Mouse (Mus musculus): ENCODE results near the gene 2010111I01Rik.
"Not testable (repeated sequence)": the region's sequence is repeated elsewhere in the genome, so short reads cannot be mapped to it uniquely, and the experiment has no call there.

Gene 2010111I01Rik

DNA sequence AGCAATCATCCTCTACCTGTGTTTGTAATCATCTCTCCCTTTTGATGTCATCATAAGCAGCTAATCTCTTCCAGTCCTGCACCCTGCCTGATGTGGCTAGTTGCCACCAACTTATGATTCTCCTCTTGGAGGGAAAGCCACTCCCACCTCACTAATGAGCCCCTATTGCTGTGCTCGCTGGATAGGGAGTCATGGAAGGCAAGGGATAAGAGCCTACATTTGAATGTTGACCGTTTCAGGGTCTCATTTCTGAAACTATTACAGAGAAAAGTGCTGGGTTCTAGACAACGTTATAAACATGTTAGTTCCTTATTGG lies 109.9 kb downstream of the 2010111I01Rik start:
- no peak for DNase-seq (ENCODE audit: low spot score in 2 of 2)

DNA sequence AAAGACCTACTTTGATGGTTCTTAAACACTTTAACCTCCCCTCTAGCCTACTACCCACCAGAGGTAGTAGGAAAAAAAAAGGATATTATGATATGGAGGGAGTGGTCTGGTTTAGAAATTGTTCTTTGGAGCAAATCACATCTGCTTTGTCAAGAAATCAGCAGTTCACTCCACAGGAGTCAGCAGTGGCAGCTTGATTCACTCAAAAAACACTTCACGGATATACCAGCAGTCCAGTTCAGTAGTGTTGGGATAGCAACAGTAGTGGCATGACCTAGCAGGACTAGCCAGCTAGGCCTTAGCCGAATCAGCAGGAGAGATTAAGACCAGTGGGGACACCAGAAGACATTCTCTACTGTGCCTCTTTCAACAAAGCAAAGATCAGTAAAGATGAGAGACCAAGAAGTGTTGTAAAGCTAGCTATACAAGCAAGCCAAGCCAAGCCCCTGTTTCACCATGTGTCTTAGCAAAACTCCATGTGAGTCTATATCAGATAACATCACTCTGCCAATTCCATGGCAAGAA lies 110.7 kb downstream of the 2010111I01Rik start:
- DNase-seq (ENCODE audit: low spot score in 2 of 2): no peak

DNA sequence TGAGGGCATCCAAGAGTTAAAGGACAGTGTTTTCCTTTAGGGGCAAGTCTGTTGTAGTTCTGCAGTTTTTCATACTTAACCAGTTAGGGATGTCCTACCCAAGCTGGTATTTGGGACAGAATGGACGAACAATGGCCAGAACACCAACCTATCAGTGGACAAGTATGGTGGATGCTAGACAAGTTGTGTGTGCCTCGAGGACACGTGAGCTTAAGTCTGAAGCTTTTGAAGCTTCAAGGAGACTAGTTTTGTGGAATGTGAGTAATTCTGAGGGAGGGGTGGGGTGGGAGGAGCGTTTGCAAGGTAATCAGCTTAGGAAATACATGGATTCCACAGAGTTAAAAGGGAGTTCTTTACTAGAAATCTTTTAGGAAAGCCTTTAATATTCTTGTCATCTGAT lies 115.5 kb downstream of the 2010111I01Rik start:
- DNase-seq (ENCODE audit: low spot score in 2 of 2): no peak

DNA sequence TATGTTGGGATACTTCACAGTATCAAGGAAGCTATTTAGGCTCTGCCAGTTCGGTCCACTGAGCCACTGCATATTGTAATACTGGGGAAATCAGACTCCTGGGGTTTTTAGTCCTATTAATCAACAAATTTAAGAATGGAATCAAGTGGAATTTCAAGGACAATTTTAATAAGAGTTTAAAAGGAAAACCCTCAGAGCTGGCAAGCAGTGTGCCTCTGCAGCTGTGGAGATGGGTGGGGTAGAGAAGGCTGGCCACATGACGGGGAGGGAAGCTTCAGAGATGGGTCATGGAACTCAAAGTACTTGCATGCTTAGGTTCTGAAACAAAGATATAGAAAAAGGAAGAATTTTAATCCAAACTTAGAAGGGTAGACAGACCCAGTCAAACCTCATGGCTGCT lies 116.1 kb downstream of the 2010111I01Rik start:
- DNase-seq (ENCODE audit: low spot score in 2 of 2): no peak

DNA sequence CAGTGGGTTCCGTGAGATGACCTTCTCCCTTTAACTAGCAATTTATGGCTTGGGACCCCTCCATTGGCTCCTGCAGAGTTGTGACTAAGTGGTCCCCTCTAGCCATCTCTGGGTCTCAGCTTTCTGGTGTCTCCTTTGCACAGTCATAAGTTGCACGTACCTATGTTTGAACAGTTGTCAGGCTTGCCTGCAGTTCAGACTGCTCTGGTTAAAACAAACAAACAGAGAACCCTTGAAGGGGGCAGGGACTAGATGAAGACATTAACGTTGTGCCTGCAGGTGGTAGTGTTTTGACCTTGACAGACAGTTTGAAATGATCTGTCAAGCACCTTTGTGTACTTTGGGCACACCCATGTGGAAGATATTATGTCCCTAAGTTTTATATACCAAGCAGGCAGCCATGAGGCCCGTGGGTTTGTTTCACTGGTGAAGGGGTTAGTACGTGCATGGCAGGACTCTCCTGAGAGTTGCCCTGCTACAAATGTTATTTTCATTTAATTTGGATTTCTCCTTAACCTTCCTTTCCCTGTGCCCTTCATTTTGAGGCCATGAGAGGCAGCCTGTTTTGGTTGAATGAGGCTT lies 118.0 kb downstream of the 2010111I01Rik start:
- DNase-seq (ENCODE audit: low spot score in 2 of 2): no peak

DNA sequence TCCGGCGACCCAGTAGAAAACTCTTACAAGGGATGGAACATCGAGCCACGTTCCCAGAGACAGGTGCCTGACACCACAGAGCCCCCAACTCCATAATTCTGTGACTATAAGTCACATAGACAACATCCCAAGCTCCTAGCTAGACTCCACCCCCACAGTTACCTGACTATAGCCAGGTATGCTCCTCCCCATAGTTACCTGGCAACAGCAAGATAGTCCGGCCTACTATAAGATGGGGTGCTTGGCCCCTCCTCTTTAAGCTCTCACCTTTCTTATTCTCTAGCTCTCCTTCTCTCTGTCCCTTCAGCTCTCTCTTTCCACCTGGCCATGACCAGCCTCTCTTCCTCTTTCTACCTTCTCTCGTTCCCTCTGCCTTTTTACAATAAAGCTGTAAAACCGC lies 118.4 kb downstream of the 2010111I01Rik start:
- DNase-seq (ENCODE audit: low spot score in 2 of 2): not testable (repeated sequence)

DNA sequence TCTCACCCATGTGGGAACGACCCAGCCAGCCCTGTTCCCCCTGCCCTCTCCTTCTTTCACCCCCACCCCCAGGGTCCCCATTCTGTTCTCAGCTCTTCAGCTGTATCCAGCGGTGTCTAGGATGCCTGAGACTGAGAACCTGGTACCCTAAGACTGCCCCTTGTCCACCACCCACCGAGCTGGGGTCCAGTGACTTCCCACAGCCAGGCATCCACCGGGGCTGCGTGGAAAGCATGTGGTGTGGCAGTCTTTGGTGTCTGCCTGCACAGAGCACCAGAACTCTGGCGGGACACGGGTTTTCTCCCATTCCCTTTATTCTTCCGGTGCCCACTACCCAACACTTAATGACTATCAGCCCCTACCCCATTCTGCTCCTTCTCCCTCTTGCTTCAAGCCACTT lies 119.0 kb downstream of the 2010111I01Rik start:
- DNase-seq (ENCODE audit: low spot score in 2 of 2): no peak

DNA sequence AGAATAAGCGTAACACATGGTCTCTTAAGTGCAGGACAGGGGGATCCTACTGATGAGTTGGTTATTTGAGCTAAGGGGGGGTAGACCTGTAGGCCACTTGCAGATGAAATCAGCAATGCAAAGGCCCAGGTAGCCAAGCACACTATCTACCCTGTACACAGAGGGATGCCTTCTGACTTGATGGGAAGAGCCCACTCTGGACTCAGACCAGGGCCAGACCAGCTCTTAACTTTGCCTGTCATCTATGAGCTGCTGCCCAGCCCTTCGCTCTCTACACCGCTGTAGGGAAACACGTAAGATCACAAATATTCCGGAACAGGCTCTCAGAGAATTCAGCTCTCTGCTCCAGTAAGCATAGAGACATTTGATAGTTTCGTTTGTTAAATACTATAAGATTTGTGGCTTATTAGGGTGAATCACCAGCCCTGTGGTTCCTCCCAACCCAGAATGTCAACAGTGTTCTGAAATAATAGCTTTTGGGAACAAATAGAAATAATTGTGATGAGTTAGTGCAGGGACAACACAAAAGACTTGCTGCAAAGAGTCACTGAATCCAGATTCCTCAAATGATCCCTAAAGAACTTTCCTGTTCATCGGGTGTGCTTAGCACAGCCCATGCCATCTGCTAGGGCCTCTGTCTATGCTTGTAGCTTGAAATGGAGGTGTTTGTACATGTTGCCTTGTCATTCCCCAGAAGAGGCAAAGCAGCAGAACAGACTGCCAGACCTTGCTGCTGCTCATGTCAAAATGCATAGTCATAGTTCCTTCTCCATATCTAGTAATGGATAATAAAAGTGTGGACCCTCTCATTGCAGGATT lies 123.4 kb downstream of the 2010111I01Rik start:
- no peak for DNase-seq (ENCODE audit: low spot score in 2 of 2)

DNA sequence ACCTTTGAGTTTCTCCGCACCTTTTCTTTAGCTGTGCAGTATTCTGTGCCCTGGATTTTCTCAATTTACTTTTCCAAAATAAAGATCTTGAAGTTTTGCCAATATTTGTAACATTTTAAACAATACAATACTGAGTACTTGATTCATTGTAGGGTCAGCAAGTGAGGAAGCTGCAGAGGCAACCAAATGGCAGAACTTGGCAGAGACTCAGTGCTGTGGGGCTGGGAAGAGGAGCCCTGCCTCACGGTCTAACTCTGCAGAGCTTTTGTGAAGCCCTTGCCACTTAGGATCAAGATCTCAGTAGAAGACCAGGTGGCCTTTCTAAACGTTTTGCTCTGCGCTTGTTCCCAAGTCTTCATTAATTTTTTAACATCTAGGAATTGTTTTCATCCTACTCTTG lies 124.8 kb downstream of the 2010111I01Rik start:
- DNase-seq (ENCODE audit: low spot score in 2 of 2): no peak

DNA sequence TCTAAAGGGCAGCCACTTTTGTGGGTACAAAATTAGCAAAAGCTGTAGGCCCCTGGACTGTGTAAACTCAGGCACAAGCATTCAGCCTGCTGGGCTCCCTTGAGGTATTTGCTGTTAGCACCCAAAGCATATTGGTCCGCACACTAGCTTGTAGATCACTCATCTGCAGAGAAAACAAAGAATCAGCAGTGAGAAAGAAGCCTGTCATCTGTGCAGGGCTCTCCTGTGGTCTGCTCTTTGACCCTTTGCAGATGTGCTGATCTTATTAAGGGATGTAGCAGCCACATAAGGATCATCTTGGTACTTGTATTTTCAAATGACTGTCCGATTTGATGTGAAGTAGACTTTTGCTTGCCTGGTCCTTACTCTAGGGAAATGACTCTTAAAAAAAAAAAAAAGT lies 126.6 kb downstream of the 2010111I01Rik start:
- DNase-seq (ENCODE audit: low spot score in 2 of 2): no peak

DNA sequence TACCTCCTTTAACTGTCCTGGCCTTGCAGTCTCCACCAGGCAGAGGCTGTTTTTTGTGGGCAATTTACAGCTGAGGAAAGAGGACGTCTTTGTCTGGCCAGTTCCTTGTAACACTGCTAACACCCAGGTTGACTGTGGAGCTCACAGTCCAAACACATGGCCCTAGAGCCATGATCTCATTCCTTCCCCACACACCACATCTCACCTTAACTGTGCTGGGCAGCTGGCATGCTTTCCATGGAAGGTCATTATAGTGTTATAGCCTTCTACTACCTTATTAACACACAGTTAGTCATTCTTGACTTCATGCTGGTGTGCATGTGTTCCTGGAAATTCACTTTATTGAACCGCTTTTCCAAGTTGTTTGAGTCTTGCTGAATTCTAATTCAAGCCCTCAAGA lies 127.6 kb downstream of the 2010111I01Rik start:
- DNase-seq (ENCODE audit: low spot score in 2 of 2): no peak

DNA sequence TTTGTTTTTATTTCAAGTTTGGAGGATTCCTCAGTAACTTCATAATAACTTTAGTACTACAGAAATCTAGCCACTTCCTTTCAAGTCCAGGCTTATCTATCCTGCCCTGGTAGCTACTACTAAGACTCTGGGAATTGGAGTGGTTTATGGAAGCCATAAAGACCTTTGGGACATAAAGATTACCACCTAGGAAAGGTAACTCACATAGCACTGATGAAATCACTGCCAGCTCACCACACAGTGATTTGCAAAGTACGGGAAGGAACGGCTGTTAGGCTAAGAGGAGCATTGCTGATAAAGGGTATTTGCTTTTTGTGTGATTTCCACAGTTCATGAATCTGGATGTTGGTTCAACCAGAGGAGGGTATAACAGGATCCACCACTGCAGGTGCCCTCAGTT lies 128.2 kb downstream of the 2010111I01Rik start:
- no peak for DNase-seq (ENCODE audit: low spot score in 2 of 2)

DNA sequence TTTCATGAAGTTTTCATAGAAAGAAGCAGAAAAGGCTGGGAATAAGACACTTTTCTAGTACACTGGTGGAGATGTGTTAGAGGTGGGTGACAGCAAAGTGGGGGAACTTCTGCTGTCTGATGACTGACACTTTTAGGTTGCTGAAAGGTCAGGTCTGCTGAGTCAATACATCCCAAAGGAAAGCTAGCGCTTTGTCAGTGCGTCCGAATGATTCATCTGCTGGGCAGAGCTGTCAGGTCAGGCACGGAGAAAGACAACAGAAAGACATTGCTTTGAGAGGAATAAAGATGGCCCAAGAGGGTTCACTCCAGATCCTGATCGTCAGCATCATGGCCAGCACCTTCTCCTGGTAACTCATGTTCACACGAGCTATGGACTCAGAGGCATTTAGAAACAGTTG lies 128.9 kb downstream of the 2010111I01Rik start:
- DNase-seq (ENCODE audit: low spot score in 2 of 2): no peak

DNA sequence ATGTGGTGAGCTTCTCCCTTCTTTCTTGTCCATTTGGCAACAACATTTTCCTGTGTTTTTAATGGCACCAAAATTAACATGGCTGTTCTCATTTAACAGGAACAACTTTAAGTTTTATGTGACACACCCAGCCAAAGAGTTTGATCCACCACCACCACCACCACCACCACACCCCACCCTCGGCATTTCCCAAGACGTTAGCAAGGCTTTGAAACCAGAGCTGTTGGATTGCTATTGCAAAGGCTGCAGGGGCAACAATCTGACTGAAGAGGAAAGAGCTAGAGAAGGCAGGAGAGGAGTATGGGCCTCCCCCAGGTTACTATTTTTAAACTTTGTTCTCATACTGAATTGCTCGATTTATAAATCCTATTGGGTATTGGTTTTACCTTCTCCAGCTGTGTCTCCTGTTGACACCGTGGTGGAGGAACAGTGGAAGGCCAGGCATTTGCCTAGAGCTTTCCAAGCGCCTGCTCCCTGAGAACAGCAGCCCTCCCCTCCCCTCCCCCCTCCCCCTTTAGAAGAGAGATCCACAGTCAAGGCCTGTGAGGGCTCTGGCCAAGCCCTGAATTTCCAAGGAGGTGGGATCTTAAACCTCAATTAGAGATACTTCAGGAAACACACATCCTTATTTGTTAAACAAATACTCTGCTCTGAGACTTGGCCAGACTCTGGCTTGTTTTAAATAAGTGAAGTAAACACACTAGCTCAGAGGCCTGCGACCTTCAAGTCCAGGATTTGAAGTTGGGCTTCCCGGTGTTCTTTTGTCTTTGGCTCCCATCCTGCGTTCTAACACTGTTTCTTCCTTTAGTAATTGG lies 129.8 kb downstream of the 2010111I01Rik start:
- DNase-seq (ENCODE audit: low spot score in 2 of 2): no peak

DNA sequence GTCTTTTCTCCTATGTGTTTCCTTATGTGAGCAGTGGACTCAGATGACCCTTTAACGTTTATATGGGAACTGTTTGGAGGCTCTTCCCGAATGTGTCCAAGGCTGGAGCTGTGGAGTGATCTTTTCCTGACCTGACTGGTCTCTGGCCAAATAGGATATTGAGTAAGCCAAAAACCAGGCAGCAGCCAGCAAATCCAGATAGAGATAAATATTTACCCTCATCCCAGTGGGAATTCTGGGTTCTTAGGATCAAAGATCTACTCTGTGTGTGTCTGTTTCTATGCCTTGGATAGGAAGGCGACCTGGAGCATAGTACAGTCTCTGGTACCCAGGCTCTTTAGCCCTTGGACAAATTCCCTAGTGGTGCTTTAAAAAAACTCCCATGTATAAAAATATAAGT lies 132.1 kb downstream of the 2010111I01Rik start:
- DNase-seq (ENCODE audit: low spot score in 2 of 2): no peak

DNA sequence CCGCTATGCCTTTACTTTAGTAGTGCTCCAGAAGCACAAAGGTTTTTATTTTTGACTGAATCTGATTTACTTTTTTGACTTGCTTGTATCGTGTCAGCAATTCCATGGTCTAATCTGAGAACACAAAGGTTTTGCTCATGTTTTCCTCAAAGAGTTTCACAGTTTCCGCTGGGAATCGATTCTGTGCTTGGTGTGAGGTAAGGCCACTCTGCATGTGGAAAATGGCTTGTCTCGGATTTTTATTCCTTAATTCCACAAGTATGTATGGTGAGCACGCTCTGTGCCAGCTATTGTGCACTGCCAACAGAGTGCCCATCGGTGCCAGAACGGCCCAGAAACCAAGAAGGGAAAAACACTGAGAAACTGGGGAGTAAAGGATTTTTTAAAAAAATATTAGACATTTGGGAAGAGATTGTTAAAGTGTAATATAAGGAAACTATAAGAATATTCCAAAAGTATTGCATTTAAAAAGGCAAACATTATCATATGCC lies 132.8 kb downstream of the 2010111I01Rik start:
- no peak for DNase-seq (ENCODE audit: low spot score in 2 of 2)

DNA sequence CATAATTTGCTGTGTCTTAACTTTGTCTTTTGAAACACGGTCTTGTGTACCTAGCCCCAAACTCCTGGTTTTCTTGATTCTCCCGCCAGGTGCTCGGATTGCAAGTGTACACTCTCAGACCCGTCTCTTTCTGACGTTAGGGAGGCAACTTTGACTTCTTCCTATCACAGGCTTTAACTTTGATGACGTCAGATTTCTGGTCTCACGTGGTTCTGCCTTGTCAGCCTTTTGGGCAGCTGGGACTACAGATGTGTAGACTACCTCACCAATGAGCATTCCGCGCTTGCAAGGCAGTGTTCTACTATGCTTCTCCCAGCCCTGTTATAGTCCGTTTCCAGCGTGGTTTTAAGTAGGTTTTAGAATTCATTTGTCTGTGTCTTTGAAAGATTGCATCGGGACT lies 137.1 kb downstream of the 2010111I01Rik start:
- DNase-seq (ENCODE audit: low spot score in 2 of 2): no peak

DNA sequence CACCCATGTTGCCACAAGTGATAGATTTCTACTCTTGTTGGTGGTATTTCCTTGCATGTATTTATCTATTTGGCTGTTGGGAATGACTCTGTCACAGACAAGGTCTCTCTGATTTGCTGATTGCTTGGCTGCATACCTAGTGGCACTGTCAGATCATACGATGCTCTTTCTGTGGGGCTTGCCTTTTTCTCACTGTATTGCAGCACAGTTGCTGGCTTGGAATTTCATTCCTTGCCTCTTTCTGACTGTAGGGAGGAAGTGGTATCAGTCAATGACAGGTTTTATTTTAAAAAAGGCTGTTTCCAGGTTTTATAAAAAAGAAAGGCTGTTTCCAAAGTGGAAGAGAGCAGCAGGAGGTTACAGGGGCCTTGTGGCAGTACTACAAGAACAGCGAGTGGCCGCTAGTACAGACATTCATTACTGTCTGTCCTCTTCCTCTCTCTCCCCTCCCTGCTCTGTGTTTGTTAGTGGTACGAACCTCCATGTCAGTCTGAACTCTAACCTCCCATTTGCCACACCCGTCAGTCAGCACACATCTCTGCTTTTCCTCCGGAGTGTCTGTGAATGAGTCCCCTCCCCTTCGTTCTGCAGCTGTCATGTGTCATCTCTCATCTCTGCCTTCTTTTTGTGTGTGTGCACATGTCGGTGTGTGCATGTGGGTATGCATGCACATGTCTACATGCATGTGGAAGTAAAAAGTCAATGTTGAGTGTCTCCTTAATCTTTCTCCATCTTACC lies 138.3 kb downstream of the 2010111I01Rik start:
- DNase-seq (ENCODE audit: low spot score in 2 of 2): no peak

DNA sequence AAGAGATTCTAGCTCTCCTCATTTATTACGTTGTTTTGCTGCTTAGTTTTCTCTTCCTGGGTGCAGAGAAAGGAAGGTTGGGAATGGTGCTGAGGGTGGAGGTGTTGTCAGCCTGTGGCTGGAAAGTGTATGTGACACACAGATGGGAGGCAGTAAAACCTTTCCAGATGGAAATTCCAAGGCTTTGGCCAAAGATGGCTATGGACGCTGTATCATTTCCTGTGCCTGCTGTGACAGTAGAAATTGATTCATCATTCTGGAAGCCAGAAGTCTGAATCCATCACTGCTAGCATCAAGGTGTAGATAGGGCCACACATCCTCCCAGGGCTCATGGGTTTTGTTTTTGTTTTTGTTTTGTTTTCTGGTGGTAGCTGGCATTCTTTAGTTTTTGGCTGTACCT lies 141.9 kb downstream of the 2010111I01Rik start:
- no peak for DNase-seq (ENCODE audit: low spot score in 2 of 2)

DNA sequence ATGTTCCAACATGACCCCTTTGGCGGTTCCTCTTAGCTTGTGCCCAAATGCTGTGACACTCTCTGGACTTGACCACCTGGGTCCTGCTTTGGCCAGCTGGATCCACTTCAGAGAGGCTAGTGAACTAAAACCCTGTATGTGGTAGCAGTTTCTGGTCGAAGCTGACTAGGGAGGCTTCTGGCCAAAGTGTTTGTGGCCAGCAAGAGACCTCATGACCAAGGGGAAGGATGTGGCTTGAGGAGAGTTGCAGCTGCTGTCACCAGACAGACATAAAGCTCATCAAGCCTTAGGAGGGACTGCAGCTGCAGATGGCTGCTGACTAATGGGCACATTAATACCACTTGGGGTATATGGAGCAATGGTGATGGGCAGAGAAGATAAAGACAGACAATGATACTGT lies 143.9 kb downstream of the 2010111I01Rik start:
- no peak for DNase-seq (ENCODE audit: low spot score in 2 of 2)

DNA sequence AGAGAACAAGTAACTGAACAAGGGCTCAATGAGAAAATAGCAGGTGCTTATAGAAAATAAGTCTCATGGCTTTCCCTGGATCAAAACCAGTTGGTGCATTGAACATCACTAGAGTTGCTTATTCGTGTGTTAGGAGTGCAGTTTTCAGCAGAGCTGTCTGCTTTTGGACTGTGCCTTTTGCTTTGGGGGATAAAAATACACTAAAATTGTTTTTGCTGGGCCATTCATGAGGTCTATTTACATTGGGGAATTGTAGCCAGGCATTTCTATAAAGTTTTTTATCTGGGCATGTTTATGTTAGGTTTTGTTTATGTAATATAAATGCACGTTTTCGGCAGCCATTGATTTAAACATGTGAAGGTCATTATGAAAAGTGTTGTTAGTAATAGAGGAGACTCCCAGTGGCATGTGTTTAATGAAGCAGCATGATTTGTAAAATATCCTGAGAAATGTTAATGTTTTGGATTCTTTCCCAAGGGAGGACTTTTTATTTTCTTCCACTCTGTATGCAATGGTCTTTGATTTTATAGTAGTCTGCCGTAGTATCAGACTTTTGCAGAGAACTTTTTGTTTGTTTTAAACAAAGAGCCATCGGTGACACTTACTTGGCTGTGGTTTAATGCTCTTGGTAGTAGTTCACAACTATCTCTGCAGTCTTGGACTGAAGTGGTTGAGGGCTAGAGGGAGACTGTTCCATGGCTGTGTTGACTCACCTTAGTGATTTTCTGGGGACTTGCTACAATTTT lies 146.8 kb downstream of the 2010111I01Rik start:
- DNase-seq (ENCODE audit: low spot score in 2 of 2): no peak
